Mouse (Mus musculus) layer of hippocampus, postnatal 25 days (tissue): ENCODE measurements at regions not wholly inside any gene's neighbourhood (a gene's known extent, or its start where the extent isn't known, plus 50 kb on each side); places are given as distances from the start of the nearest gene placed in this dataset.

Experiments used
- DNase-seq, 2 experiments: peaks; one replicate each; pipeline ENCODE4 v3.0.0; 2022; ENCODE audit warnings: mixed read lengths in 2 of 2, low spot score in 1 of 2; ENCODE audit errors: extremely low spot score in 1 of 2
- microRNA-seq, 2 experiments: library from miRNA; unstranded; fragments of <30 nt; microRNA quantifications; one replicate each; pipeline ENCODE4 v1.2.0; 2021

DNA sequence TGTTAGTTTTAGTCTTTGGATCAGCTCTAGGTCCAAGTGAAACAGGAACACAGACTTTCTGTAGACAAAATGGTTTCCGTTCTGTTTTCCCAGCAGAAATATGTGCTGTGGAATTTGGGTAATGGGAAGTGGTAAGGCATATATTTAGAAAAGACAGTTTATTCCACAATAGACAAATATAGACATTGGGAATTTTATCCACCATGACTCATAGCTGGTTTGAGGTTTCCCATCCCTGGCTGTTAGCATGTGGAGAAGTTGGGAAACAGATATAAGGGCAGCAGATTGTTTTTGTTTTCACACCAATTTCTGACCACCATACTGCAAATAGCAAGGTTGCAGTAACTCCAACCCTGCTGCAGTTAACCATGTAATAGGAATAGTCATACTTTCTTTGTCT lies 385.0 kb upstream of the Adam34 start:
- no peak for DNase-seq

DNA sequence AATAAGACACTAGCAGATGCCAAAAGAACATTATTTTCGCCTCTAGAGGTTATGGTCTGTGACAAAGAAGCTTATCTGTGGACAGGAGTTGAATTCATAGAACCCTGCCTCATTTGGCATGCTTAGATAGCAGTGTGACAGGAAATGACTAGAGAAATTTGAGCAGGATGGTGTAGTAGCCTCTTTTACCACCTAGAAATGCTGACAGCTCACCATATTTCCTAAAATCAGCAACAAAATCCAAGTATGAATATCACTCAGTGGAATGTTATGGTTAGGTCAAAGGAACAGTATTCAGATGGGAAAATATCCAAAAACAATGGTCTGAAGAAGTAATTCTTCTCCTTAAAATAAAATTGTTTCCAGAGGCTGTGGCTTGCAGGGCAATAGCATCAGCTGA lies 383.6 kb upstream of the Adam34 start:
- DNase-seq = no peak

DNA sequence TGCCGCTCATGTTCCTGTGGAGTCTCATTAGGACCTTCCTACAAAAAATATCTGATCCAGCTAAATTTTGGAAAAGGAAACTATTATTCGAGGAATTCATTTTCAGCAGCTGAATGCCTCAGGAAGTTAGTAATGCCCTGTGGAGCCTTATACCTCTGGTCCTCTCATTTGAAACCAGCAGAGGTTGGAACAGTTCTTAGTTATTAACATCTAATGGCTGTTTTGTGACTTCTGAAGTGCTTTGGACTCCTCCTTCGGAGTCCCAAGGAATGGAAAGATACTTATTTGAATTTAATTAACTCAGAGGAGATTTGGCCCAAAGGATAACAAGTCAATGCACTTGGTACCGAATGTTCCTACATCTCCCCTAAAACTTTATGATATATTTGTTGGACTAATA lies 372.2 kb upstream of the Adam34 start:
- DNase-seq = no peak

DNA sequence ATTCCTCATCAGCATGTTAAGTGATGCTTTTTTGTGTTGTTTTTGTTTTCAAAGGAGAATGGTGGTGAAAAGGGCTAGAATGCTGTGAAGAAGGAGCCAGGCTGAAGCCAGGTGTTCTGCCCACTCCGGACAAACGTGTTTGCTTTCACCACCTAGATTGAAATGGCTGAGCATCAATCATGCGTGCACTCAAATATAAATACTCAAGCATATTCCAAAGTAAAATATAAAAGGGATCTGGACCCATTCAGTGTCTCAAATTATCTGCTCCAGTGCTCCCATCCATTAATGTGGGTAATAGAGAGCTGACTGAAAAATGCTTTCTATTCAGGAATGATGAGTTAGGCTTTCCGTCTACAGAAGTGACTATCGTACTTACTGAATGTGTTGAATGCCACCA lies 349.0 kb upstream of the Adam34 start:
- DNase-seq = no peak

DNA sequence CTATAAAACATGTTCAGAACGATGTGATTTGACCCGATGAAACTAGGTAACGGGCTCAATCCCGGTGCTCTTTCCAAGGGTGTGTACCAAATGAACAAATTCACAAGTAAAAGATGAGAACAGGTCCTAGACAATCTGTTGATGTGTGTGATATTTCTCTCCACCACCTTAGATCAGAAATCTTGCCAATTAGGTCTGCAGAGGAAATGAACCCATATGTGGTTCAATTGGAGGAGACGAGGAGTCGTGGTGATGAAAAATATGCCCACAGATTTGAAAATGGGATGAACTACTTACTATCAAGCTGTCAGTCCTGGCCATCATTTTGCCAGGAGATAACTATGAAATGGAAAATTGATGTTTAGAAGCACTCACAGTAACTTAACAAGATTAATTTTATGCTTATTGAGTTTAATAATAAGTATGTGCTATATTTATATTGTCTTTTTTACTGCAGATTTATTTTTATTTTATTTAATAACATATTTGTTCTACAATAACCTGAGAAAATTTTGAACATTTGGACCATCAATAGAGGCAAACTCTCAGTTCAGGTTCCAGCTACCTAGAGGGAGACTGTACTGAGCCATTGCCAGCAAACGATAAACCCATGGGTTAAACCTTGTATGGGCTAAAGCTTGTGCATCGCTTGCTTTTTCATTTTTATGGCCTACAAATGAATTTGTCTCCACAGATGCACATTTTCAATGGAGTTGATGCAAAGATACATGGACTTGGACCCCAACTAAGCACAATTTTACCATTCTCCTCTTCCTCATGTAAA lies 332.9 kb upstream of the Adam34 start:
- no peak for DNase-seq

DNA sequence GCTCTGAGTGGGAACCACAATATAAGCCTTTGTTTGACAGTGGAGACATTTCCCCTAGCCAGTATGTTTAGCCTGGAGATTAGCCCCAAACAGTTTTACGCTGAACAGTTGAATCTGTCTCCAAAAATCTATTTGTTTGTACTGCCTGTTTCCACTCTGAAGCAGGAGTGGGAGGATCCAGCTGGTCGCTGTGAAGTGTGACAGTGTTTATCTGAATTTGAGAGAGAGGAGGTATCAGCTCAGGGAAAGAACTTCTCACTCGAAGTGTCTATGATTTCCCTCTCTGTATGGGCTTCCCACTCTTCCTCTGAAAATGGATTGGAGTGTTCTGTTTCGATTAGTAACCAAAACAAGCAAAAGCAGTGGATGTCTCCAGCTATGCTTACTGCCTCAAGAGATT lies 324.4 kb upstream of the Adam34 start:
- peak in 1 of 2 experiments; percentile 15 for DNase-seq

DNA sequence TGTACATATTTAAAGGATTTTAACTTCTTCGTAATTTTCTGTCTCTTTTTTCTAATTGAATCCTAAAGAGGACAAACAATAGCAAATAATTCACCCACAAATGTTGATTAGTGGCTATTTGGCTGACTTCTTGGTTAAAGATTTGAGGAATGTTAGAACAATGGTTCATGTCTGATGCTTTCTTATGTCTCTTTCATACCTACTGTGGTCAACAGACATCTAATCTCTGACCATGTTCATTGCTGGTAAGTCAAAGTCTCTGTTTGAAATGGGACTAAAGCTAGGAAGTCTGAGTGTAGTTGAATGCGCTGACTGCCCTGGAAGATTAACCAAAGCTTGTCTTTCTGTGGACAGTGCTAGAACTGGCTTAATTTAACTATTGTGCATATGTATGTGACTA lies 321.5 kb upstream of the Adam34 start:
- DNase-seq = no peak

DNA sequence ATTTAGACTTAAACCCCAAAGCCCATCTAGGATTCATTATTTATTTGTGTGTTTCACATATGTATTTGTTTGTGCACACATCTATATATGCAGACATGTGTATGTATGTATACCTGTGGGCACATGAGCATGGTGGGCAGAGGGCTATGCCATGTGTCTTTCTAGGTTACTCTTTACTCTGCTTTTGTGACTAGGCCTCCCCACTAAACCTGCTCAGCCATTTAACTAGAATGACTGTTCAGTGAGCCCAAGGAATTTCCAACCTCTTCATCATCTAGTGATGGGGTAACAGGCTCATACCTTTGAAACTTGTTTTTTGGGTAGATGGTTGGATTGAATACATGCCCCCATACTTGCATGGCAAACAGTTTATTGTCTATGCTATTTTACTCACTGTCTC lies 321.1 kb upstream of the Adam34 start:
- DNase-seq = no peak

DNA sequence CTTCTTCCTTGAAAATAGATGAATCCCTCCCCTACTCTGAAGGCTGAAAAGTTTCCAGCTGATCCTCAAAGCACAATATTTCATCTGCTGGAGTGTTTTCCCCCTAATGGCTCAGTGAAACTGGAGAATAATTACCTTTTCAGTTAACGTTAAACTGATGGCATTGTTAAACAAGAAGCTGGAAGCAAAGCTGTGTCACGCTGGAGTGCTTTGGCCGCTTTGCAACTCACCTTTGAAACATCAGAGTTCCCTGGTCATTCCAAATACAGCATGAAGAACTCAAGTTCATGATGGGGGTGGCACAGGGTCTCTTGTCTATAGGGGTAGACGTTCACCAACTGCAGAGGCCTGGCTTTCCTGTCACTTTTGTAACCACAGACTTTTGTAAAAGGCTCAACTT lies 317.9 kb upstream of the Adam34 start:
- no peak for DNase-seq

DNA sequence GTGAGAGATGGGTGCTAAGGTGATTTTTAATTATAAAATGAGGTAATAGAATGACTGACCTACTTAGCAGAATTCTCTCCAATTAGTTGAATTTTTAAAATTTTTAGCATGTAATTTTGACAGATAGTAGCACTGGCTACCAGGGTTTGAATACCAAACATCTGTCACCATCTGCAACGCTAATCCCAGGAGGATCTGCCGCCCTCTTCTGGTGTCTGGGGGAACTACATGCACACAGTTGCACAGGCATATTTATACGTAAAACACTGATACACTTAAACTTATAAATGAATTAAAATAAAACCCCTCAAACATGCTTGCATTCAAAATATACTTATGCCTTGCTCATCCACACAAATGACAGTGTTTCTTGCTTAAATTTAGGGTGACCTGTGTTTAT lies 316.1 kb upstream of the Adam34 start:
- DNase-seq = peak; percentile 40 to 79

DNA sequence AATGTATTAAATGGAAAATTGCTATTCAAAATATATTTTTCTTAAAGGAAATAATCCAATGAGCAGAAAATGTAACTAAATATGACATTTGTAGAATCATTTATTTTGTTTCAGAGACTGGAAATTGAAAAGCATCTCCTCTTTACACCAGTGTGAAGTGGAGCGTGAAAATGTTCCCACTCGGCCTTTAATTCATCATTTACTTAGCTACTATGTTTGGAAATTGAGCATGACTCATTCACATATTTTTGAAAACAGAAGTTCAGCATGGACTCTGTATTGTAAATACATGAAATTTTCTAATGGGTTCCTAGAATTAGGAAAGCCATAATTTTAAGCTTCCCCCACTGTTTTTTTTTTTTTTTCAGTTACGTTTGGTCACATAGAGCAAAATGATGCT lies 314.2 kb upstream of the Adam34 start:
- no peak for DNase-seq

Small RNAs in the stretch of these regions (microRNA-seq; reads per million reads assigned to microRNA genes)
- 0 reads per million in 2 experiments for gene Gm24591
